Mouse (Mus musculus) limb, embryonic 15.5 days (tissue): ENCODE measurements around the gene Dennd5a. TPM values are rescaled to one million over a fixed set of nuclear protein-coding genes. Genes with fewer than 3 reads are reported as not detected.
A peak's percentile ranks its signal among the peaks of the same experiment; 100 is the strongest.

ENCODE experiments used
- ATAC-seq: fragments of 200-750 bp; cut with Nextera tagmentation; 2 replicates; pipeline ENCODE4 v1.8.0; 2017; ENCODE audit warnings: low read depth, moderate TSS enrichment; ENCODE audit not compliant: insufficient number of reproducible peaks, low FRiP score, low TSS enrichment
- H3K27ac ChIP-seq: fragments of 300-500 bp; sonication (generic); 2 replicates; pipeline ENCODE4 v1.5.1; 2015; ENCODE audit warnings: moderate library complexity, mild to moderate bottlenecking, inconsistent platforms
- H3K27me3 ChIP-seq: fragments of 300-500 bp; sonication (generic); 2 replicates; pipeline ENCODE4 v1.6.1; 2015; ENCODE audit warnings: inconsistent platforms
- H3K36me3 ChIP-seq: fragments of 300-500 bp; sonication (generic); 2 replicates; pipeline ENCODE4 v1.6.1; 2015; ENCODE audit warnings: inconsistent platforms
- H3K4me1 ChIP-seq: fragments of 300-500 bp; sonication (generic); 2 replicates; pipeline ENCODE4 v1.6.1; 2015; ENCODE audit warnings: inconsistent platforms
- H3K4me2 ChIP-seq: fragments of 300-500 bp; sonication (generic); 2 replicates; pipeline ENCODE4 v1.6.1; 2015; ENCODE audit warnings: mild to moderate bottlenecking, inconsistent platforms
- H3K4me3 ChIP-seq: fragments of 300-500 bp; sonication (generic); 2 replicates; pipeline ENCODE4 v1.5.1; 2015; ENCODE audit warnings: mild to moderate bottlenecking, inconsistent platforms
- H3K9ac ChIP-seq: fragments of 300-500 bp; sonication (generic); 2 replicates; pipeline ENCODE4 v1.6.1; 2015; ENCODE audit warnings: inconsistent platforms
- H3K9me3 ChIP-seq: fragments of 300-500 bp; sonication (generic); 2 replicates; pipeline ENCODE4 v1.6.1; 2016; ENCODE audit warnings: inconsistent platforms
- WGBS: fragments of 180-500 bp; shearing (Covaris S2); methylation state at CpG from one replicate; pipeline ENCODE4 v1.1.7; 2015; 5-methylcytosine and 5-hydroxymethylcytosine counted together
- polyA plus RNA-seq: library from polyadenylated mRNA; unstranded; fragments of >200 nt; fragmentation: Nextera tagmentation; extraction: Ambion mirVana; gene quantifications from 2 replicates; pipeline ENCODE4 v1.2.1, GENCODE M21; 2015

Gene Dennd5a
- polyA plus RNA-seq, 1 experiment from 2014 or later, result 34.7 TPM

DNA sequence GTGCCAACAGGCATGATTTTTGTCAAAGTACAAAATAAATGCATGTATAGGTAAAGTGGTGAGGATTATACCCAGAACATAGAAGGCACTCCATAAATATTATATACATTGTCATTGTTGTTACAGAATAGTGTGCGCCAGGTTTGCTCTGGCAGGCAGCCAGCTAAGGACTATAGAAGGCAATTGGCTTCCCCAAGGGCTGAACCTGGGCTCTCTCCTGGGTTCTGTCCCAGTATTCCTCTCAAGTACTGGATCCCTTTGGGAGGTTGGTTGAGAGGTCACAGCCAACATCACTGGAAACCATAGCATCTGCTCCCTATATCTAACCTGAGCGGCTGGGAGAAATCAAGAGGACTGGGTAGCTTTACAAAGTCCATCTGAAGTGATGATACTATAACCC is 1.3 kb upstream of the Dennd5a start:
- Histone ChIP-seq H3K9ac (no peak overlapping the region), H3K4me2 (no peak overlapping the region), H3K4me3 (no peak overlapping the region), H3K36me3 (no peaks in the 10 kb centered on the region), H3K9me3 (no peaks in the 10 kb centered on the region), H3K27ac (no peak overlapping the region), H3K4me1 (peaks cover 28% of the 10 kb centered on the region), H3K27me3 (no peaks in the 10 kb centered on the region)
- WGBS, result 59% methylated on average over 2 of the region's 2 CpGs
- ATAC-seq, result no peak

DNA sequence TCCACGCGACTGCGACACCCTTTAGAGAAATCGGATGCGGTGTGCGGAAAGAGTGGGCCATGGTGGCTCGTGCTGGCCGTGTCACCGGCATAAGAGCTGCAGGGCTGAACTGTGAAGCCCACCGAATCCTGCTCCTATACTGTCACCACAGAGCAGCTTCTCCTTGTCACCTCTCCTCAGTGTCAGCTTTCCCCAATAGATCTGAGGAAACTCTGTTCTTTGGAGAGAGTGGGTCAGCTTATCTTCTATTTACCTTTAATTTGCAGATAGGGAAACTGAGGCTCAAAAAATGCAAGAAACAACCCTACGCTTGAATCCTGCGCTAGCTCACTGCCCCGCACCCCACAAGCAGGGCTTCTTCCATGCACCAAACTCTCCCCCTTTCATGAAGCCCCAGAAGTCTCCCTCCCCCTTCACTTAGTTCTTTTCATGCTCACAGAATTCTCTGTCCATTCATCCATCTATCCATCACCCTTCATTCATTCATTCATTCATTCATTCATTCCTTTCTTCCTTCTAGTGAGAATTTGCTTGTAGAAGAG is 414 bp upstream of the Dennd5a start:
- Histone ChIP-seq H3K36me3 (no peaks in the 10 kb centered on the region), H3K27ac (peak overlapping the region; percentile 91), H3K4me2 (peak overlapping the region; percentile 72), H3K9me3 (no peaks in the 10 kb centered on the region), H3K9ac (peak overlapping the region; percentile 92), H3K4me1 (peaks cover 28% of the 10 kb centered on the region), H3K4me3 (peak overlapping the region; percentile 79), H3K27me3 (no peaks in the 10 kb centered on the region)
- 9% methylated on average over 13 of the region's 13 CpGs for WGBS
- ATAC-seq, result no peak; the same call in 1 of the 2 replicates

GRCm38 (mm10) chr7:109958843-109959715 is 1.2 kb downstream of the Dennd5a start:
- peak overlapping the region; percentile 79 for H3K4me3 ChIP-seq
- H3K27ac ChIP-seq, result peak overlapping the region; percentile 91
- peaks cover 39% of the 10 kb centered on the region for H3K4me1 ChIP-seq
- H3K27me3 ChIP-seq, result no peaks in the 10 kb centered on the region
- 6% methylated on average over 18 of the region's 18 CpGs for WGBS
- peak overlapping the region; percentile 92 for H3K9ac ChIP-seq
- ATAC-seq, result no peak
- H3K4me2 ChIP-seq, result peak overlapping the region; percentile 72
- H3K9me3 ChIP-seq, result no peaks in the 10 kb centered on the region
- no peaks in the 10 kb centered on the region for H3K36me3 ChIP-seq

DNA sequence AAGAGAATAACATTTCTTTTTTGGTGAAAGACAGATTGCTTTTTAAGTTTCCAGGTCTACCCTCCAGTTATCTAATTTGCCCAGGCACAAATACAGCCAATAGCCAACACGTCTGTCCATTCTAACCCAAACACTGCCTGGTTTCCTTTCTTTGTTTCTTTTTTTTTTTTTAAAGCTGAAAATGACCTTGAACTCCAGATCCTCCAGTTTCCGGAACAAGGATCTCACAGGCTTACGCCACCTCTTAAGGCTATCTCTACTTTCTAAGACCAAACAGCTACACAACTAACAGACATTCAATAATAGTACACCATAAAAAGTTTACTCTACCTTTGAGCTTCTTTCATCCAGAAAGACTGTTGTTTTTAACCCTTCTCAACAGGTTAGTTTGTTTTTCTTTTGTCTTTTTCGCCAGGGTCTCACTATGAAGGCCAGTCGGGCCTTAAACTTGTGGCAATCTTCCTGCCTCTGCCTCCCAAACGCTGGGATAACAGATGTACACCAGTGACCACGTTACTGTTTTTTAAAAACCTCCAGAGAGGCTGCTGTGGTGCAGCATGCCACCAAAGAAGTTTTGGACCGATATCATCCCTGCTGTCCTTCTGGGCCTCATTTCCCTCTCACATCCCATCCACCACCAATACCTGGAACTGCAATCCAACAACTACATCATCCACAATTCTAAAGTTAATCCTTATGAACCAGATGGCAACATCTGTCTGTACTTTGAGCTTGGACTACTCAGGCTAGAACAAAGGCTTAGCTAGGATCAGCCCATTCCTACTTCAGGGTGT is 2.1 kb downstream of the Dennd5a start:
- H3K4me3 ChIP-seq, result peak overlapping the region; percentile 79
- no peaks in the 10 kb centered on the region for H3K36me3 ChIP-seq
- no peak for ATAC-seq
- no peaks in the 10 kb centered on the region for H3K9me3 ChIP-seq
- 0 out of 2 replicates have a peak overlapping the region, but pooled peaks have one; percentile 4 for H3K27ac ChIP-seq
- H3K27me3 ChIP-seq, result no peaks in the 10 kb centered on the region
- peak overlapping the region; percentile 72 for H3K4me2 ChIP-seq
- H3K9ac ChIP-seq, result no peak overlapping the region
- 75% methylated on average over 8 of the region's 8 CpGs for WGBS
- peaks cover 38% of the 10 kb centered on the region for H3K4me1 ChIP-seq

DNA sequence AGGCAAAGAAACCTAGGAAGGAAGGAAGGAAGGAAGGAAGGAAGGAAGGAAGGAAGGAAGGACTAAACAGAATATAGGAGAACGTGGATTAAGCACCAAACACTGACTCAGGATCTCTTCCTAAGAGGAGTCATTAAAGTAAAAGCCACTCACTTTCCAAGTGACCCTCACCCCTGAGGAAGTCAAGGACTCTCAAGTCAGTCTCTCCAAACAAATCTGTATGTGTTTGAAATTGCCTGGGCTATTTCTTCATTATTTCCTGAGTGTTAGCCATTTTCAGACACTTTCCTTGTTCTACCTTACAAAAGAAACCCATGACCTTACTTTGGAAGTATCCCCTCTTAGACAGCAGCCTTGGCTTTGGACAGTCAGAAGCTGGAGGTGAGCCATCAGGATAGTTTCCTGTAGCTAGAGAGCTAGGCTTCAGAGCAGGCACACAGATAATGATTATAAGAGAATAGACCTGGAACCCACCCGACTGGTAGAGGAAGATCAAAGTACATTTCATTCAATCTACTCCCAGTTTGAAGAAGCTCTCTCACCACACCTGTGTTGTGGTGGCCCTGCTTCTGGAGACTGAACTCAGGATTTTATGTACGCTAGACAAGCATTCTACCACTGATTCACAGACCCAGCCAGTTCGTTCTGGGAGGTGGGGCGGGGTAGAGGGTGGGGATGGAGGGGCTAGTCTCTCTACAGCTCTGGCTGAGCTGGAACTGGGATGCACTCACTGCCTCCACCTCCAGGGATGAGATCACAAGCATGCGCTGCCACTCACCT is 5.5 kb downstream of the Dennd5a start:
- WGBS, result 62% methylated on average over 6 of the region's 6 CpGs
- ATAC-seq, result no peak
- Histone ChIP-seq H3K27me3 (no peaks in the 10 kb centered on the region), H3K4me2 (no peak overlapping the region), H3K9ac (no peak overlapping the region), H3K4me3 (no peak overlapping the region), H3K27ac (no peak overlapping the region), H3K9me3 (no peaks in the 10 kb centered on the region), H3K4me1 (peaks cover 20% of the 10 kb centered on the region), H3K36me3 (no peaks in the 10 kb centered on the region)

DNA sequence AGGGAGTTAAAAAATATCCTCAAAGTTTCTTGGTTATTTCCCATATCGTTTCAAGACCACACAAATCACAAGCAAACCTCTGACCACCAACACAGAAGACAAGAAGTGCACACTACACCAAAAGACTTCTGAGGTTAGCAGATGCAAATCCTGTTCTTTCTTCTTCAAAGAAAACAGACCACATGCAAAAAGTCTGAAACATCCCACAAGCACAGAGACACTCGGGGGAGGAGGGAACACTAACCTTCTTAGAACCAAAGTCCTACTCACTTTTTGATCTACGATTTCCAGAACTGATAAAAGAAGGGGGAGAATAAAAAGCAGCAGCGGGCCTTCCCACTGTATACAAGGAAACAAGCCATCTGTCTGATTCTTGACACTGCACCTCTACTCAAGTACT is 9.0 kb downstream of the Dennd5a start:
- peaks cover 11% of the 10 kb centered on the region for H3K4me1 ChIP-seq
- no peak overlapping the region for H3K27ac ChIP-seq
- 71% methylated on average over 4 of the region's 4 CpGs for WGBS

DNA sequence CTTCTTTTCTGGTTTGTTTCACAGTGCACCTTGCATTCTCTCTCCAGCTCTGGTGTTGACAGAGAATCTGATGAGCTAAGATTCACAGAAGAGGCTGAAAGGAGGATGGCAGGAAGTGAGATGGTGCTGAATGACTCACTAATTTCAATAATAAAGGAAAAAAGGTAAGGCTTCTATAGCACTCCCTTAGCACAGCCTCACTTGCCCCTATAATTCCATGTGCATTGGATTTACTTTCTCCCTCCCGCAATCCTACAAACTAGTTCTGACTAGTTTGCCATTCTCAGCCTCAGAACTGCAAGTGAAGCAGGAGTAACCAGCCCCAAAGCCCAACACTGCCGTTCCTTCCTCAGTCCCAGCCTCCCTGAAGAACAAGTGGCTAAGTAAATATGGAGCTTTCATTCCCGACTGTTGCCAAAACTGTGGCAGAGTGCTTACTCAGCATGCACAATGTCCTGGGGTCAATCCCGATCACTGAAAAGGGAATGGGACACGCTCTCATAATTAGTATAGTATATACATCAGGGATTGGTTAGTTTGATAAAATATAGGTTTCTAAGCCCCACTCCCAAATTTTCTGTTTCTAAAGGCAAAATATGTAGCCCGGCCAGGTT is 15.7 kb downstream of the Dennd5a start:
- Histone ChIP-seq H3K9me3 (no peaks in the 10 kb centered on the region), H3K27ac (no peak overlapping the region), H3K36me3 (no peaks in the 10 kb centered on the region), H3K4me1 (peaks cover 8% of the 10 kb centered on the region), H3K4me2 (no peak overlapping the region), H3K4me3 (no peak overlapping the region), H3K27me3 (no peaks in the 10 kb centered on the region), H3K9ac (no peak overlapping the region)
- no peak for ATAC-seq
- WGBS, result 60% methylated on average over 6 of the region's 6 CpGs

More for the DNA sequence above, 9.0 kb downstream of the Dennd5a start:
- ATAC-seq, result no peak
- Histone ChIP-seq H3K4me2 (no peak overlapping the region), H3K4me3 (no peak overlapping the region), H3K9me3 (no peaks in the 10 kb centered on the region), H3K27me3 (no peaks in the 10 kb centered on the region), H3K36me3 (no peaks in the 10 kb centered on the region), H3K9ac (no peak overlapping the region)

DNA sequence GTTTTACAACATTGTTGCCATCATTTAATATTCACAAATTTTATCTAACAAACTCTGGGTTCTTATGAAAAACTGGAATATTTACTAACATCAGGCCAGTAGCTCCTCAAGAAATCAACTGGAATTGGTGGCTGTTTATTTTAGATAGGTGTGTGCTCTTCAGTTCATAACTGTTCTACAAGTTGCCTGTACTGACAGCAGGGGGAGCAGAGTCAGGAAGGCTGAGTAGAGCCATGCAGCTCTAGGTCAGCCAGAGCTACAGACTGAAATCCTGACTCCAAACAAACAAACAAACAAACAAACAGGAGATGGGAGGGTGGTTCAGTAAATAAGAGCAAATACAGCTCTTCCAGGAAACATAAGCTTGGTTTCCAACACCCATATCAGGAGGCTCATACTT is 30.6 kb downstream of the Dennd5a start:
- Histone ChIP-seq H3K4me2 (no peak overlapping the region), H3K4me3 (no peak overlapping the region), H3K4me1 (no peaks in the 10 kb centered on the region), H3K9me3 (no peaks in the 10 kb centered on the region), H3K27ac (no peak overlapping the region), H3K27me3 (no peaks in the 10 kb centered on the region), H3K36me3 (peaks cover 61% of the 10 kb centered on the region), H3K9ac (no peak overlapping the region)
- ATAC-seq, result no peak

GRCm38 (mm10) chr7:109928365-109928764 is 31.9 kb downstream of the Dennd5a start:
- Histone ChIP-seq H3K27ac (no peak overlapping the region), H3K4me1 (peaks cover 3% of the 10 kb centered on the region; the same call in 1 of the 2 replicates), H3K4me2 (no peak overlapping the region), H3K9ac (no peak overlapping the region), H3K36me3 (peaks cover 52% of the 10 kb centered on the region), H3K9me3 (no peaks in the 10 kb centered on the region), H3K27me3 (no peaks in the 10 kb centered on the region), H3K4me3 (no peak overlapping the region)
- WGBS, result 90% methylated on average over 6 of the region's 6 CpGs
- ATAC-seq, result no peak

- Histone ChIP-seq H3K27ac (no peak overlapping the region), H3K9me3 (no peaks in the 10 kb centered on the region), H3K36me3 (peaks cover 62% of the 10 kb centered on the region), H3K4me3 (no peak overlapping the region), H3K27me3 (no peaks in the 10 kb centered on the region), H3K4me1 (peaks cover 3% of the 10 kb centered on the region; the same call in 1 of the 2 replicates), H3K4me2 (no peak overlapping the region), H3K9ac (no peak overlapping the region)
- 67% methylated on average over 2 of the region's 2 CpGs for WGBS
- no peak for ATAC-seq
Measured at GRCm38 (mm10) chr7:109924965-109925364, 35.3 kb downstream of the Dennd5a start.

DNA sequence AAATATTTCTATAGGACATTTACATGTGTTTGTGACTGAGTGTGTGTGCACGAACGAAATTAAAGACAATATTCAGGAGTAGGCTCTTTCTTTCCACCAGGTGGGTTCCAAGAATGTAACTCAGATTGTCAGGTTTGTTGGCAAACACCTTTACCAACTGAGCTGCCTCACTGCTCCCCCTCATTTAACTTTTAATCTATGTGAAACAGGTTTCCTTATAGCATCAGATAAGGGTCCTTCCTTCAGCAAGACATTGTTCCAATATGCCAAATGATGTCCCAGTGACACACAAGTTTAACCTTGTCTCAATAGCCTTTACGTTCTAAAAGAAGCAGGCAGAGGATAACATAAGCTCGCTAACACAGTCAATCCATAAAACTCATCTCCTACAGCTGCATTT is 37.4 kb downstream of the Dennd5a start:
- H3K9me3 ChIP-seq, result no peaks in the 10 kb centered on the region
- H3K4me2 ChIP-seq, result no peak overlapping the region
- no peak overlapping the region for H3K27ac ChIP-seq
- peaks cover 67% of the 10 kb centered on the region for H3K36me3 ChIP-seq
- 90% methylated on average over 4 of the region's 4 CpGs for WGBS
- H3K27me3 ChIP-seq, result no peaks in the 10 kb centered on the region
- H3K4me3 ChIP-seq, result no peak overlapping the region
- peaks cover 3% of the 10 kb centered on the region; the same call in 1 of the 2 replicates for H3K4me1 ChIP-seq
- ATAC-seq, result no peak
- H3K9ac ChIP-seq, result no peak overlapping the region
